In genomic region chr3:68534571-68535051, GRCm38 (mm10) we compare ENCODE assay signal across 9 mouse cellular contexts.
DNase-seq lines count a peak whose midpoint lies in the region; ATAC-seq lines count a peak whose summit lies in the region.
"Had no signal": no experiment of that assay in that cellular context is flagged by ENCODE, and none has a peak within 500 bp of the region (broad histone marks: within the 10 kb centered on the region; RNA-seq: fewer than 3 reads in every experiment).

No protein-coding gene starts in this region.

- H3K36me3 ChIP-seq in heart, embryonic 14.5 days (ENCODE audit: control insufficient read depth, insufficient read depth, low read length) = no peaks in the 10 kb centered on the region
- H3K36me3 ChIP-seq: limb, embryonic 15.5 days had no signal

- H3K4me2 ChIP-seq in heart, embryonic 14.5 days (ENCODE audit: low read length) = peak overlapping the region; percentile 36
- H3K4me2 ChIP-seq: limb, embryonic 15.5 days had no signal

- H3K9ac ChIP-seq in heart, embryonic 14.5 days (ENCODE audit: low read length) = peak overlapping the region; percentile 49
- H3K9ac ChIP-seq: limb, embryonic 15.5 days had no signal

- intact Hi-C loops in gastrocnemius, postnatal 36 days (cut with DNase I) = no loop called here

- peak overlapping the region; percentile 94 to 97 for H3K27ac ChIP-seq in heart, embryonic 14.5 days (replicated peaks in 1 of 2; ENCODE audit: control insufficient read depth in 1 of 2, insufficient read depth in 1 of 2, low read depth in 2 of 2, low read length in 2 of 2)
- H3K27ac ChIP-seq: limb, embryonic 15.5 days had no signal

- peaks cover 10 to 32% of the 10 kb centered on the region in 2 experiments for H3K4me1 ChIP-seq in heart, embryonic 14.5 days (ENCODE audit: control insufficient read depth in 2 of 2, insufficient read depth in 2 of 2, low read length in 2 of 2)

- ATAC-seq in heart, embryonic 14.5 days (ENCODE audit: insufficient number of reproducible peaks, insufficient read depth, low FRiP score, low read depth) = peak; percentile 58
- ATAC-seq in activated CD4-positive, CD25-positive, alpha-beta regulatory T cell, adult 4 months = no peak

- no peak overlapping the region for H3K4me3 ChIP-seq in heart, embryonic 14.5 days (ENCODE audit: control insufficient read depth in 1 of 2, insufficient read depth in 1 of 2, low read depth in 1 of 2, low read length in 2 of 2)
- H3K4me3 ChIP-seq: limb, embryonic 15.5 days had no signal

- DNase-seq in 3134 (ENCODE audit: extremely low read depth, insufficient read length, low spot score) = peak; percentile 19
- peak; percentile 56 for DNase-seq in NIH3T3 (ENCODE audit: low read depth)
- DNase-seq in kidney, postnatal 14 days = peak; percentile 76
- no peak for DNase-seq in thymus, postnatal 4 days
- DNase-seq in layer of hippocampus, adult 8-10 months (ENCODE audit: low spot score in 2 of 2) = no peak
- DNase-seq in gastrocnemius, postnatal 36 days = no peak

- no peaks in the 10 kb centered on the region for H3K9me3 ChIP-seq in heart, embryonic 14.5 days (ENCODE audit: control insufficient read depth, low read length)

- WGBS in heart, embryonic 14.5 days = 16% methylated on average over 4 of the region's 7 CpGs

- no peaks in the 10 kb centered on the region for H3K27me3 ChIP-seq in heart, embryonic 14.5 days (ENCODE audit: control insufficient read depth, insufficient read depth, low read length)
- H3K27me3 ChIP-seq: limb, embryonic 15.5 days had no signal

Comparison
In these comparisons a context has a peak if more than half of its experiments do, and no peak if none do; other contexts are left out.
1. DNase-seq: peak in 3134 (single experiment), NIH3T3 (single experiment) and kidney, postnatal 14 days (single experiment); none in thymus, postnatal 4 days (single experiment), layer of hippocampus, adult 8-10 months (0 of 2) and gastrocnemius, postnatal 36 days (0 of 2).